Mouse (Mus musculus): Measurements from ENCODE around the gene Gm17482.

- TF ChIP-seq CTCF (IDR thresholded peaks at IDR 0.05; ENCODE audit: low read depth, low read length) (no peak), POLR2A (IDR thresholded peaks at IDR 0.05; ENCODE audit: borderline replicate concordance, low read depth, low read length) (no peak)
Observed at GRCm38 (mm10) chr6:115273346-115273745, 46.2 kb downstream of the Gm17482 start.
